Mouse (Mus musculus): Measurements from ENCODE around the gene Gpr39. TPM values are rescaled to one million over a fixed set of nuclear protein-coding genes. Genes with fewer than 3 reads are reported as not detected.

Gene Gpr39
- polyA plus RNA-seq, 1 experiment from 2014 or later = 3.5 TPM

- peak overlapping the region; percentile 64; the same call in 1 of the 2 replicates for H3K4me2 ChIP-seq
- no peaks in the 10 kb centered on the region for H3K9me3 ChIP-seq (replicated peaks)
- WGBS (ENCODE audit: insufficient replicate concordance) = 2% methylated on average over 9 of the region's 9 CpGs
- H3K4me1 ChIP-seq (replicated peaks) = peaks cover 3% of the 10 kb centered on the region; the same call in 1 of the 2 replicates
- H3K27ac ChIP-seq (replicated peaks) = no peak overlapping the region
- no peaks in the 10 kb centered on the region for H3K36me3 ChIP-seq (replicated peaks)
- no peak for ATAC-seq (ENCODE audit: insufficient read depth)
- H3K27me3 ChIP-seq = peaks cover 46% of the 10 kb centered on the region
- H3K4me3 ChIP-seq (replicated peaks) = peak overlapping the region; percentile 37; the same call in 1 of the 2 replicates
- H3K9ac ChIP-seq = no peak overlapping the region
These were observed 234.1 kb downstream of the Gpr39 start for GRCm38 (mm10) chr1:125910871-125911265.

- no peak for ATAC-seq (ENCODE audit: insufficient read depth)
- Histone ChIP-seq H3K4me3 (replicated peaks) (peak overlapping the region; percentile 37), H3K4me2 (peak overlapping the region; percentile 64), H3K36me3 (replicated peaks) (no peaks in the 10 kb centered on the region), H3K9me3 (replicated peaks) (no peaks in the 10 kb centered on the region), H3K9ac (no peak overlapping the region), H3K27ac (replicated peaks) (no peak overlapping the region), H3K4me1 (replicated peaks) (peaks cover 3% of the 10 kb centered on the region; the same call in 1 of the 2 replicates), H3K27me3 (peaks cover 46% of the 10 kb centered on the region)
- WGBS (ENCODE audit: insufficient replicate concordance) = 1% methylated on average over 35 of the region's 35 CpGs
These were observed 234.6 kb downstream of the Gpr39 start for GRCm38 (mm10) chr1:125911337-125911900.

DNA sequence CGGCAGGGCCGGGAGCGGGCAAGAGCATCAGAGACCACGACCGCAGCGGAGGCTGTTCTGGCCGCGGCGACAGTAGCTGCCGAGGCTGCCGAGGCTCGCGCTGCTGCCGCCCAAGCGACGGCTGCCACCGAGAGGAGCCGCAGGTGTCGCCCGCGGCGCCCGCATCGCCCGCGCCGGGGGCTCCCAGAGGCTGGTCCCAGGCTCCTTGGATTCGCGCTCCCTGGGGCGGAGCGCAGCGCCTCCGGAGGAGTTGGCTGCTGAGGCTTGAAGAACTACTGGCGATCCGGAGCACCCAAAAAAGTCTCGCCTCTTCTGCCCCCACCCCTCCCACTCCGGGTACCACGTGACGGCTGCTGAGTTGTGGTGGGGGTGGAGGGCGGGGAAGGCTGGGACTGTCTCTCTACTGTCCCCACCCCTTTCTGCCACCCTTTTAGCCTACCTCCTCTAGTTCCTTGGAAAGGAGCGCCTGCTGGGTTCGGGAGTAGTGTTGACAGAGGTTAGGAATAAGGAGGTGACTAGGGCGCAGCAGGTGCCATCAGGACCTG is 235.2 kb downstream of the Gpr39 start:
- ATAC-seq (ENCODE audit: insufficient read depth) = no peak
- Histone ChIP-seq H3K9me3 (replicated peaks) (no peaks in the 10 kb centered on the region), H3K36me3 (replicated peaks) (no peaks in the 10 kb centered on the region), H3K4me2 (peak overlapping the region; percentile 64), H3K27ac (replicated peaks) (no peak overlapping the region), H3K4me1 (replicated peaks) (peaks cover 3% of the 10 kb centered on the region; the same call in 1 of the 2 replicates), H3K4me3 (replicated peaks) (peak overlapping the region; percentile 37), H3K9ac (no peak overlapping the region), H3K27me3 (peaks cover 46% of the 10 kb centered on the region)
- under 1% methylated on average over 43 of the region's 43 CpGs for WGBS (ENCODE audit: insufficient replicate concordance)

DNA sequence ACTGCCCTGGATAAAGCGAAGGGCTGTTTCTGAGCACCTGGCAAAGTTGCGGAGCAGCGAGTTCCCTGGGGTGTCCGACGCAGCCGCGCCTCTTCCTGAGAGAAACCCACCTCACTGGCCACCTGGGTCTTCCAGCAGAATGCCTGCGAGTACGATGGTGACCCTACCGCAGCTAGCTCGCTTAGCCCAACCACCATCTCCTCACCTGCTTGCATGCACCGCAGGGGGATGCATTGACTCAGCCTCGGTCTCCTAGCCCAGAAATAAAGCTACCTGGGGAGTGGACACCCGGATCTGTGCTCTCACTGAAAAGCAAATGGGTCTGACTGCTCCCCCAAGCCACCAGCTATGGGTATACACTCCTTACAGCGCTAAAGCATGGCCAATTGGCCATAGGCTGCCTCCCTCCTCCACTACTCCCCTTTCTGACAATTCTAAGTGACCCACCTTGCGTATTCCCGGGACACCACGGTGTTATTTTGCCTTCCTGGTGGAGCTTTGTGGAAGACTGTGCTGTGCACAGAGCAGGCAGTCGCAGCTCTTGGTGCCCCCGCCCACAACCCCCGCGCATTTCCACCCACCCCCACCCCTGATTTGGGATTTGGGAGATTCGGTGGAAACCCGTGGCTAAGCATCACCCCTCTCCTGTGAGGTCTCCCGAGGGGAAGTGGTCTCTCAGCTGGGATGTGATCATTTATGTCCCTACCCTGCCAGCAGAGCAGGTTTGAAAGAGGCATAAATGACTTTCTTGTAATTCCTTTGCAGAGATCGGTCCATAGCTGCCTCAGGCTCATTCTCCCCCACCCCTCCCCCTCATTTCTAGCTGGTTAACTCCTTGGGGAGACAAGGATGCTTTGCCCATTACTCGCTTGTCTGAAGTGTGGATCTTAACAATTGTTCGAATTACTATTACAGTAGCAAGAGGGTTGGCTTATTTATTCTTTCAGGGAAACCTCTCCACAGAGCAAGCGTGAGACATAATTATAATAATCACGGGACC is 236.1 kb downstream of the Gpr39 start, which contains the start of gene Lypd1:
Gene Lypd1, minus strand, starts transcription at position 501 of the 1,000 bp plus-strand sequence.
- ATAC-seq (ENCODE audit: insufficient read depth) = no peak
- Histone ChIP-seq H3K36me3 (replicated peaks) (no peaks in the 10 kb centered on the region), H3K4me3 (replicated peaks) (peak within 1 kb of the TSS; percentile 37), H3K9ac (no peak within 1 kb of the TSS), H3K4me1 (replicated peaks) (peaks cover 3% of the 10 kb centered on the region; the same call in 1 of the 2 replicates), H3K27me3 (peaks cover 46% of the 10 kb centered on the region), H3K9me3 (replicated peaks) (no peaks in the 10 kb centered on the region), H3K27ac (replicated peaks) (no peak within 1 kb of the TSS), H3K4me2 (peak within 1 kb of the TSS; percentile 64)
- 7% methylated on average over 30 of the region's 30 CpGs for WGBS (ENCODE audit: insufficient replicate concordance)

GRCm38 (mm10) chr1:125920696-125921095 is 243.9 kb downstream of the Gpr39 start:
- no peak for ATAC-seq (ENCODE audit: insufficient read depth)
- Histone ChIP-seq H3K4me2 (no peak overlapping the region), H3K9me3 (replicated peaks) (no peaks in the 10 kb centered on the region), H3K9ac (no peak overlapping the region), H3K36me3 (replicated peaks) (no peaks in the 10 kb centered on the region), H3K27me3 (no peaks in the 10 kb centered on the region), H3K4me1 (replicated peaks) (no peaks in the 10 kb centered on the region), H3K4me3 (replicated peaks) (no peak overlapping the region), H3K27ac (replicated peaks) (no peak overlapping the region)
- 74% methylated on average over 3 of the region's 3 CpGs for WGBS (ENCODE audit: insufficient replicate concordance)

DNA sequence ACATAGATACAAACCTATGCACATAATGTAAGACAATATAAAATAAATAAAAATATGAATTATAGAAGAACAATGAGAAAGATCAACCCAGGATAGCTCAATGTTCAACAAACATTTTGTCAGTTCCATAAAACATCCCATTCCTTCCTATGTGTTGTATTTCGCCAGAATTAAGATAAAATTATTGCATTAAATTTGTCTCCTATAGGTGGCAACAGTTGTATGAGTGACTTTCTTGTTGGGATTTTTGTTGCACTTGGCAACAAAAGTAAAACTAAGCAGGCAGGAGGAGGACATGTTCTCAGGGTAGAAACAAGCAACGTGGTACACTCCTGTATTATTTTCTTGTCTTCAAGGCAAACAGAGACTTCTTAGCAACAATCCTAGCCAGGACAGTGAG is 246.3 kb downstream of the Gpr39 start:
- Histone ChIP-seq H3K27ac (replicated peaks) (no peak overlapping the region), H3K4me3 (replicated peaks) (no peak overlapping the region), H3K27me3 (no peaks in the 10 kb centered on the region), H3K4me2 (no peak overlapping the region), H3K9me3 (replicated peaks) (no peaks in the 10 kb centered on the region), H3K4me1 (replicated peaks) (no peaks in the 10 kb centered on the region), H3K36me3 (replicated peaks) (no peaks in the 10 kb centered on the region), H3K9ac (no peak overlapping the region)
- 55% methylated on average over 2 of the region's 2 CpGs for WGBS (ENCODE audit: insufficient replicate concordance)
- ATAC-seq (ENCODE audit: insufficient read depth) = no peak

Other genes with a start within 250 kb of the Gpr39 start
- 127 and 133 TPM in 2 replicates for gene Actr3, start 241.3 kb upstream of the Gpr39 start, polyA plus RNA-seq (2015; fragmentation: Nextera tagmentation; extraction: Ambion mirVana)
- 28.7 and 30.7 TPM in 2 replicates for gene Slc35f5, start 116.4 kb upstream of the Gpr39 start, polyA plus RNA-seq (2015; fragmentation: Nextera tagmentation; extraction: Ambion mirVana)
- 0.31 and 0.63 TPM in 2 replicates for gene Lypd1, start 236.1 kb downstream of the Gpr39 start, polyA plus RNA-seq (2015; fragmentation: Nextera tagmentation; extraction: Ambion mirVana)

All from liver, embryonic 15.5 days (tissue).